8 mouse cellular contexts compared by ENCODE assay signal in the genomic region with DNA sequence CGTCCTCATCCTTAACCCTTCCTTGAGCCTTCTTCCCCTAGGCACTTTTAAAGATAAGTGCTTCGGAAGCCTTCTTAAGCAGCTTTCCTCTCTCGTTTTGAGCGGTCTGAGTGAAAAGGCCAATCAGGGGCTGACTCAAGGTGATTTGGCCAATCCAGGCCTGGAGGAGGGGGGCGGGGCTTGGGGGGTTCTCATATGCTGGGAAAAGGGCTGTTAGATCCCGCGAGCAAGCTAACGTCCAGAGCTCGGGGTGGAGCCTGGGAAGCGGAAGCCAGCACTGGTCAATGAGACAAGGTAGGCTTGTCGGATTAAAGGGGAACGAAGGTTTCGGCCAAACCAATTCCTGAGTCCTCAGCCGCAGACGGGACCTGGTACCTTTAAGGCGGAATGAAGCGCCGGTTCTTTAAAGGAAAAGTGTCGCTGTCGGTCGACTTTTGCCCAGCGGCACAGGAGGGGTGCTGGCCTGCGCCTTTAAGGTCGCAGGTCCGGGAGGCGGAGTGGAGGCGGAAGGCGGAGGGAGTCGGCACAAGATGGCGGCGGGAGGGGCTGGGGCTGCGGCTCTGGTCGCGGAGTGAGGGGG. TPM values are rescaled to one million over a fixed set of nuclear protein-coding genes. Genes with fewer than 3 reads are reported as not detected.
DNase-seq lines count a peak whose midpoint lies in the region; ATAC-seq and TF ChIP-seq lines count a peak whose summit lies in the region.

Gene Tapbp, plus strand, starts transcription at position 229 of the 580 bp plus-strand sequence.
Gene Zbtb22, plus strand, starts transcription at position 234 of the 580 bp plus-strand sequence.

- no peaks in the 10 kb centered on the region for H3K27me3 ChIP-seq in C2C12 (ENCODE audit: control insufficient read depth, insufficient read depth, insufficient read length)
- H3K27me3 ChIP-seq in erythroblast, embryonic 14.5 days (ENCODE audit: control insufficient read depth), result no peaks in the 10 kb centered on the region; the same call in 1 of the 2 replicates
- H3K27me3 ChIP-seq in heart, embryonic 11.5 days (ENCODE audit: control insufficient read depth, insufficient read depth, low read length), result peaks cover 3% of the 10 kb centered on the region; the same call in 1 of the 2 replicates
- H3K27me3 ChIP-seq in kidney, embryonic 16.5 days (ENCODE audit: insufficient read depth, low read length), result no peaks in the 10 kb centered on the region
- no peaks in the 10 kb centered on the region for H3K27me3 ChIP-seq in liver, adult 2 months (ENCODE audit: control insufficient read depth, insufficient read depth, low read length)
- no peaks in the 10 kb centered on the region for H3K27me3 ChIP-seq in myocyte (ENCODE audit: control insufficient read depth, insufficient read depth, insufficient read length)
- no peaks in the 10 kb centered on the region for H3K27me3 ChIP-seq in splenic B cell, adult 2 months (ENCODE audit: control insufficient read depth, insufficient read depth, low read length, poor library complexity, severe bottlenecking)

- peak within 1 kb of the TSS; percentile 76 for H3K9ac ChIP-seq in heart, embryonic 11.5 days (ENCODE audit: low read depth, low read length)
- peak within 1 kb of the TSS; percentile 61 for H3K9ac ChIP-seq in kidney, embryonic 16.5 days (replicated peaks; ENCODE audit: low read length)
- H3K9ac ChIP-seq in liver, adult 2 months (ENCODE audit: low read depth, low read length), result peak within 1 kb of the TSS; percentile 62

- H3K4me3 ChIP-seq in C2C12 (ENCODE audit: insufficient read depth, poor library complexity, severe bottlenecking), result peak within 1 kb of the TSS; percentile 46
- peak within 1 kb of the TSS; percentile 78 for H3K4me3 ChIP-seq in erythroblast, embryonic 14.5 days (replicated peaks)
- H3K4me3 ChIP-seq in heart, embryonic 11.5 days (ENCODE audit: low read depth, low read length), result peak within 1 kb of the TSS; percentile 66
- peak within 1 kb of the TSS; percentile 62 for H3K4me3 ChIP-seq in kidney, embryonic 16.5 days (ENCODE audit: low read length)
- peak within 1 kb of the TSS; percentile 53 for H3K4me3 ChIP-seq in liver, adult 2 months (ENCODE audit: insufficient read depth, low read depth, low read length)
- peak within 1 kb of the TSS; percentile 41 for H3K4me3 ChIP-seq in myocyte

- peak within 1 kb of the TSS; percentile 86 for H3K27ac ChIP-seq in heart, embryonic 11.5 days (ENCODE audit: low read depth, low read length)
- peak within 1 kb of the TSS; percentile 70 for H3K27ac ChIP-seq in kidney, embryonic 16.5 days (ENCODE audit: low read length)
- peak within 1 kb of the TSS; percentile 22; the same call in 1 of the 2 replicates for H3K27ac ChIP-seq in liver, adult 2 months (replicated peaks; ENCODE audit: insufficient read depth, low read depth, low read length)

- H3K79me3 ChIP-seq in C2C12 (ENCODE audit: low read depth), result peaks cover 4% of the 10 kb centered on the region

- H3K4me1 ChIP-seq in erythroblast, embryonic 14.5 days (ENCODE audit: control insufficient read depth), result peaks cover 84% of the 10 kb centered on the region
- H3K4me1 ChIP-seq in heart, embryonic 11.5 days (ENCODE audit: control insufficient read depth, insufficient read depth, low read length), result peaks cover 20% of the 10 kb centered on the region
- peaks cover 46% of the 10 kb centered on the region for H3K4me1 ChIP-seq in kidney, embryonic 16.5 days (ENCODE audit: insufficient read depth, low read length)
- H3K4me1 ChIP-seq in liver, adult 2 months (ENCODE audit: control insufficient read depth, insufficient read depth, low read length), result peaks cover 11% of the 10 kb centered on the region

- no peak for TF ChIP-seq CTCF in C2C12 (IDR thresholded peaks at IDR 0.05; ENCODE audit: control insufficient read depth, insufficient read depth, insufficient read length)
- no peak for TF ChIP-seq CTCF in brain, embryonic 14.5 days (IDR thresholded peaks at IDR 0.05; ENCODE audit: borderline replicate concordance, extremely low read depth, insufficient read depth, insufficient read length)
- no peak for TF ChIP-seq CTCF in liver, adult 2 months (IDR thresholded peaks at IDR 0.05; ENCODE audit: low read depth, low read length)

- peak within 1 kb of the TSS; percentile 70 for H3K4me2 ChIP-seq in heart, embryonic 11.5 days
- peak within 1 kb of the TSS; percentile 59 for H3K4me2 ChIP-seq in kidney, embryonic 16.5 days (replicated peaks; ENCODE audit: low read depth, low read length)
- peak within 1 kb of the TSS; percentile 78 for H3K4me2 ChIP-seq in myocyte (ENCODE audit: low read depth)

- WGBS in heart, embryonic 11.5 days (ENCODE audit: insufficient replicate concordance), result 0% methylated on average over 33 of the region's 34 CpGs
- WGBS in kidney, embryonic 16.5 days, result under 1% methylated on average over 26 of the region's 34 CpGs
- WGBS in liver, adult 2 months, result under 1% methylated on average over 33 of the region's 34 CpGs

- H3K36me3 ChIP-seq in C2C12 (ENCODE audit: control insufficient read depth, insufficient read depth) (peaks cover 47% of the 10 kb centered on the region), myocyte (ENCODE audit: control insufficient read depth, insufficient read depth) (peaks cover 11% of the 10 kb centered on the region)
- H3K36me3 ChIP-seq in erythroblast, embryonic 14.5 days (ENCODE audit: control insufficient read depth), result peaks cover 66% of the 10 kb centered on the region
- peaks cover 31% of the 10 kb centered on the region for H3K36me3 ChIP-seq in heart, embryonic 11.5 days (ENCODE audit: control insufficient read depth, insufficient read depth, low read length)
- H3K36me3 ChIP-seq in kidney, embryonic 16.5 days (ENCODE audit: insufficient read depth, low read length), result peaks cover 43% of the 10 kb centered on the region
- H3K36me3 ChIP-seq in liver, adult 2 months (ENCODE audit: control insufficient read depth, insufficient read depth, low read length), result peaks cover 23% of the 10 kb centered on the region; the same call in 1 of the 2 replicates
- peaks cover 14% of the 10 kb centered on the region for H3K36me3 ChIP-seq in splenic B cell, adult 2 months (ENCODE audit: control insufficient read depth, insufficient read depth, low read length, poor library complexity, severe bottlenecking)

- H3ac ChIP-seq in C2C12 (ENCODE audit: control insufficient read depth, insufficient read length, low read depth) (peak within 1 kb of the TSS; percentile 50), myocyte (ENCODE audit: control insufficient read depth, insufficient read length) (no peak within 1 kb of the TSS)

- ATAC-seq in heart, embryonic 11.5 days (replicated peaks; ENCODE audit: insufficient number of reproducible peaks, low FRiP score, low TSS enrichment), result peak; percentile 84
- peak; percentile 92 for ATAC-seq in kidney, embryonic 16.5 days (ENCODE audit: low FRiP score, low TSS enrichment)

- peaks cover 39% of the 10 kb centered on the region for H3K9me3 ChIP-seq in erythroblast, embryonic 14.5 days (ENCODE audit: control insufficient read depth, low read length)
- no peaks in the 10 kb centered on the region for H3K9me3 ChIP-seq in heart, embryonic 11.5 days (replicated peaks; ENCODE audit: control insufficient read depth, low read length)
- no peaks in the 10 kb centered on the region for H3K9me3 ChIP-seq in kidney, embryonic 16.5 days (ENCODE audit: low read length)

- peak; percentile 100 for DNase-seq in brain, embryonic 14.5 days (ENCODE audit: low read depth)
- peak; percentile 98 for DNase-seq in liver, adult 2 months (ENCODE audit: extremely low read depth, low read depth, low spot score)
- peak; percentile 97 for DNase-seq in splenic B cell, adult 2 months (ENCODE audit: low read depth, low spot score)

- H3K79me2 ChIP-seq in C2C12 (ENCODE audit: control insufficient read depth, insufficient read depth), result peaks cover 49% of the 10 kb centered on the region
- H3K79me2 ChIP-seq in liver, adult 2 months (ENCODE audit: control insufficient read depth, insufficient read depth, low read length), result peaks cover 19% of the 10 kb centered on the region
- peaks cover 6% of the 10 kb centered on the region for H3K79me2 ChIP-seq in myocyte (ENCODE audit: control insufficient read depth, insufficient read depth)

- TF ChIP-seq POLR2A in brain, embryonic 14.5 days (IDR thresholded peaks at IDR 0.05; ENCODE audit: borderline replicate concordance, extremely low read depth, insufficient read depth, insufficient read length, poor library complexity, severe bottlenecking), result no peak
- 0 out of 2 replicates have a peak, but pooled peaks have one; percentile 9 for TF ChIP-seq POLR2A in liver, adult 2 months (IDR thresholded peaks at IDR 0.05; ENCODE audit: extremely low read depth, insufficient read depth, low read length)
- TF ChIP-seq POLR2A in myocyte (IDR thresholded peaks at IDR 0.05; ENCODE audit: insufficient read length, low read depth), result peak; percentile 54

TF ChIP-seq in C2C12, 6 proteins besides CTCF, POLR2A, EP300 and RAD21:
- no peak for TF ChIP-seq FOSL1 (IDR thresholded peaks at IDR 0.05; ENCODE audit: insufficient read depth, low read length, poor library complexity, severe bottlenecking)
TF ChIP-seq in C2C12: peak in this region for 0.

TF ChIP-seq in myocyte, 11 proteins besides CTCF, POLR2A, EP300 and RAD21 (continues in another document):
- TF ChIP-seq TCF3 (IDR thresholded peaks at IDR 0.05; ENCODE audit: insufficient read length, low read depth), result no peak
- TF ChIP-seq MYOD1 (IDR thresholded peaks at IDR 0.05; ENCODE audit: control insufficient read depth in 1 of 3, insufficient read length in 2 of 3, low read depth in 2 of 3), result no peak
- TF ChIP-seq E2F4 (IDR thresholded peaks at IDR 0.05; ENCODE audit: insufficient read depth), result no peak
- TF ChIP-seq REST (IDR thresholded peaks at IDR 0.05; ENCODE audit: insufficient read depth, insufficient read length), result no peak
- no peak for TF ChIP-seq USF1 (IDR thresholded peaks at IDR 0.05; ENCODE audit: low read depth)

RNA-seq across cellular contexts. Expression of gene Tapbp, which starts in this region (rescaled TPM):
- polyA plus RNA-seq in C2C12 (2012; fragmentation: generic; extraction: Trizol) (30.5 TPM), myocyte (2012; fragmentation: generic; extraction: Trizol) (50.6 TPM)
- 17.4 and 22.8 TPM in 2 replicates for polyA plus RNA-seq in brain, embryonic 14.5 days (2012; rRNA removed)
- polyA plus RNA-seq in erythroblast, embryonic 14.5 days (2012), result 14.7 and 21.8 TPM in 2 replicates
- polyA plus RNA-seq in heart, embryonic 11.5 days (2014; fragmentation: Nextera tagmentation; extraction: Ambion mirVana), result 22.0 and 23.4 TPM in 2 replicates
- 36.1 and 39.2 TPM in 2 replicates for polyA plus RNA-seq in kidney, embryonic 16.5 days (2015; fragmentation: Nextera tagmentation; extraction: Ambion mirVana)
- 47.2 and 58.5 TPM in 2 replicates for total RNA-seq in liver, adult 2 months (2014; rRNA removed)
- polyA plus RNA-seq in liver, adult 2 months (2012; rRNA removed), result 95.4 and 105 TPM in 2 replicates

RNA-seq across cellular contexts. Expression of gene Zbtb22, which starts in this region (rescaled TPM):
- 30.3 TPM for polyA plus RNA-seq in C2C12 (2012; fragmentation: generic; extraction: Trizol)
- 35.8 and 43.6 TPM in 2 replicates for polyA plus RNA-seq in brain, embryonic 14.5 days (2012; rRNA removed)
- polyA plus RNA-seq in erythroblast, embryonic 14.5 days (2012), result 5.6 and 5.7 TPM in 2 replicates
- 7.2 and 7.8 TPM in 2 replicates for polyA plus RNA-seq in heart, embryonic 11.5 days (2014; fragmentation: Nextera tagmentation; extraction: Ambion mirVana)
- polyA plus RNA-seq in kidney, embryonic 16.5 days (2015; fragmentation: Nextera tagmentation; extraction: Ambion mirVana), result 20.6 and 20.9 TPM in 2 replicates
- total RNA-seq in liver, adult 2 months (2014; rRNA removed), result 11.1 and 12.7 TPM in 2 replicates
- 23.9 and 30.2 TPM in 2 replicates for polyA plus RNA-seq in liver, adult 2 months (2012; rRNA removed)
- 31.6 TPM for polyA plus RNA-seq in myocyte (2012; fragmentation: generic; extraction: Trizol)

Comparison
In these comparisons a context has a peak if more than half of its experiments do, and no peak if none do; other contexts are left out.
1. Peak in every context shown above with its lines: DNase-seq, ATAC-seq, H3K4me3 ChIP-seq and H3K27ac ChIP-seq.
2. H3K27ac ChIP-seq: peak in every context shown above with its lines; median percentile 86 in heart, embryonic 11.5 days; 70 in kidney, embryonic 16.5 days; 22 in liver, adult 2 months.